Mouse (Mus musculus) MEL (cell line): ENCODE results near the gene Epha10. TPM values are rescaled to one million over a fixed set of nuclear protein-coding genes. Genes with fewer than 3 reads are reported as not detected.

Experiments
- DNase-seq: peaks from one replicate; pipeline ENCODE4 v3.0.0; 2011; ENCODE audit warnings: low read depth, low spot score
- H3K27ac ChIP-seq: 2 replicates; pipeline ENCODE4 v1.5.1; 2012; ENCODE audit warnings: low read depth, mild to moderate bottlenecking, control low read depth, low read length, moderate library complexity; ENCODE audit not compliant: control insufficient read depth
- H3K27me3 ChIP-seq, 2 experiments: fragments of 150-350 bp in 1 of 2; sonication (generic) in 1 of 2; 2 replicates each; pipeline ENCODE4 v1.6.1; 2012; ENCODE audit warnings: low read length in 2 of 2, mild to moderate bottlenecking in 2 of 2, improper control_type of control experiment in 1 of 2, moderate library complexity in 1 of 2; ENCODE audit not compliant: insufficient read depth in 2 of 2, control insufficient read depth in 1 of 2
- H3K36me3 ChIP-seq, 2 experiments: 2 replicates each; pipeline ENCODE4 v1.6.1; 2012 to 2014; ENCODE audit warnings: low read length in 2 of 2, improper control_type of control experiment in 1 of 2, inconsistent platforms in 1 of 2, mild to moderate bottlenecking in 1 of 2; ENCODE audit not compliant: insufficient read depth in 2 of 2, control insufficient read depth in 1 of 2
- H3K4me1 ChIP-seq, 2 experiments: fragments of 150-350 bp in 1 of 2; sonication (generic) in 1 of 2; 2 replicates each; pipeline ENCODE4 v1.6.1; 2012; ENCODE audit warnings: low read length in 2 of 2, improper control_type of control experiment in 1 of 2, mild to moderate bottlenecking in 1 of 2; ENCODE audit not compliant: insufficient read depth in 2 of 2, control insufficient read depth in 1 of 2
- H3K4me3 ChIP-seq, 2 experiments: fragments of 150-350 bp in 1 of 2; sonication (generic) in 1 of 2; 2 replicates each; pipeline ENCODE4 v1.5.1; 2012; ENCODE audit warnings: low read depth in 2 of 2, low read length in 2 of 2, mild to moderate bottlenecking in 2 of 2, moderate library complexity in 2 of 2, control low read depth in 1 of 2, improper control_type of control experiment in 1 of 2; ENCODE audit not compliant: control insufficient read depth in 1 of 2, insufficient read depth in 1 of 2
- H3K79me2 ChIP-seq: 2 replicates; pipeline ENCODE4 v1.6.1; 2012; ENCODE audit warnings: mild to moderate bottlenecking, low read length, moderate library complexity; ENCODE audit not compliant: control insufficient read depth, poor library complexity, insufficient read depth
- H3K9ac ChIP-seq: 2 replicates; pipeline ENCODE4 v1.6.1; 2012; ENCODE audit warnings: low read depth, mild to moderate bottlenecking, control low read depth, low read length, moderate library complexity; ENCODE audit not compliant: control insufficient read depth, poor library complexity, severe bottlenecking
- H3K9me3 ChIP-seq: fragments of 150-350 bp; sonication (generic); replicated peaks from 2 replicates; pipeline ENCODE4 v1.6.1; 2012; ENCODE audit warnings: mild to moderate bottlenecking, low read length, improper control_type of control experiment, moderate library complexity; ENCODE audit not compliant: insufficient read depth
- CHD1 ChIP-seq: IDR thresholded peaks from 2 replicates; pipeline ENCODE4 v1.6.1; 2012; ENCODE audit warnings: low read depth, mild to moderate bottlenecking, inconsistent platforms, low read length, improper control_type of control experiment
- CHD2 ChIP-seq: IDR thresholded peaks from 2 replicates; pipeline ENCODE4 v1.6.1; 2011; ENCODE audit warnings: low read length, improper control_type of control experiment
- CTCF ChIP-seq, 3 experiments: IDR thresholded peaks in 2 of 3; conservative IDR thresholded peaks in 1 of 3; 2 replicates each; pipeline ENCODE4 v1.5.1; 2011 to 2012; ENCODE audit warnings: low read length in 3 of 3, low read depth in 2 of 3, mild to moderate bottlenecking in 2 of 3, improper control_type of control experiment in 1 of 3, inconsistent platforms in 1 of 3, mixed read lengths in 1 of 3, moderate library complexity in 1 of 3; ENCODE audit not compliant: control insufficient read depth in 1 of 3, insufficient read depth in 1 of 3, poor library complexity in 1 of 3, severe bottlenecking in 1 of 3
- ELF1 ChIP-seq: IDR thresholded peaks from 2 replicates; pipeline ENCODE4 v1.6.1; 2014; ENCODE audit warnings: low read depth, mild to moderate bottlenecking, inconsistent platforms, low read length, improper control_type of control experiment, moderate library complexity
- GATA1 ChIP-seq: IDR thresholded peaks from 2 replicates; pipeline ENCODE4 v1.6.1; 2011; ENCODE audit warnings: low read depth, low read length, improper control_type of control experiment
- HCFC1 ChIP-seq: IDR thresholded peaks from 2 replicates; pipeline ENCODE4 v1.6.1; 2012; ENCODE audit warnings: low read depth, mild to moderate bottlenecking, inconsistent platforms, low read length, improper control_type of control experiment, moderate library complexity
- KAT2A ChIP-seq: conservative IDR thresholded peaks from 2 replicates; pipeline ENCODE4 v1.6.1; 2012; ENCODE audit warnings: low read depth, low read length, improper control_type of control experiment, inconsistent platforms
- MAFK ChIP-seq: IDR thresholded peaks from 2 replicates; pipeline ENCODE4 v1.6.1; 2011; ENCODE audit warnings: low read depth, mild to moderate bottlenecking, low read length, improper control_type of control experiment, borderline replicate concordance
- MAX ChIP-seq: IDR thresholded peaks from 2 replicates; pipeline ENCODE4 v1.6.1; 2011; ENCODE audit warnings: low read length, improper control_type of control experiment
- MAZ ChIP-seq: IDR thresholded peaks from 2 replicates; pipeline ENCODE4 v1.6.1; 2012; ENCODE audit warnings: low read depth, mild to moderate bottlenecking, inconsistent platforms, low read length, improper control_type of control experiment
- MYC ChIP-seq: IDR thresholded peaks from 2 replicates; pipeline ENCODE4 v1.6.1; 2011; ENCODE audit warnings: low read depth, mild to moderate bottlenecking, low read length, improper control_type of control experiment, moderate library complexity
- POLR2AphosphoS2 ChIP-seq: IDR thresholded peaks from 2 replicates; pipeline ENCODE4 v1.6.1; 2011; ENCODE audit warnings: low read length, improper control_type of control experiment
- POLR2AphosphoS5 ChIP-seq: IDR thresholded peaks from 2 replicates; pipeline ENCODE4 v1.6.1; 2012; ENCODE audit warnings: low read depth, borderline replicate concordance, mild to moderate bottlenecking, inconsistent platforms, low read length, moderate library complexity, mixed read lengths
- RAD21 ChIP-seq: IDR thresholded peaks from 2 replicates; pipeline ENCODE4 v1.6.1; 2011; ENCODE audit warnings: mild to moderate bottlenecking, low read depth, low read length, improper control_type of control experiment
- SIN3A ChIP-seq: IDR thresholded peaks from 2 replicates; pipeline ENCODE4 v1.6.1; 2012; ENCODE audit warnings: low read length, improper control_type of control experiment, inconsistent platforms
- SMC3 ChIP-seq: IDR thresholded peaks from 2 replicates; pipeline ENCODE4 v1.6.1; 2011; ENCODE audit warnings: low read depth, low read length, improper control_type of control experiment
- TBP ChIP-seq: IDR thresholded peaks from 2 replicates; pipeline ENCODE4 v1.8.0; 2011; ENCODE audit warnings: low read depth, low read length, improper control_type of control experiment
- TCF12 ChIP-seq: IDR thresholded peaks from 2 replicates; pipeline ENCODE4 v1.6.1; 2014; ENCODE audit warnings: low read depth, mild to moderate bottlenecking, inconsistent platforms, low read length, improper control_type of control experiment, moderate library complexity
- UBTF ChIP-seq: IDR thresholded peaks from 2 replicates; pipeline ENCODE4 v1.6.1; 2012; ENCODE audit warnings: low read depth, mild to moderate bottlenecking, inconsistent platforms, low read length, improper control_type of control experiment, moderate library complexity, borderline replicate concordance; ENCODE audit not compliant: insufficient read depth
- USF1 ChIP-seq: IDR thresholded peaks from 2 replicates; pipeline ENCODE4 v1.6.1; 2014; ENCODE audit warnings: low read depth, mild to moderate bottlenecking, inconsistent platforms, low read length, improper control_type of control experiment, moderate library complexity
- ZC3H11A ChIP-seq: IDR thresholded peaks from 2 replicates; pipeline ENCODE4 v1.6.1; 2012; ENCODE audit warnings: low read depth, mild to moderate bottlenecking, inconsistent platforms, low read length, improper control_type of control experiment
- ZKSCAN1 ChIP-seq: IDR thresholded peaks from 2 replicates; pipeline ENCODE4 v1.6.1; 2012; ENCODE audit warnings: low read depth, mild to moderate bottlenecking, inconsistent platforms, low read length, improper control_type of control experiment, moderate library complexity
- ZNF384 ChIP-seq: IDR thresholded peaks from 2 replicates; pipeline ENCODE4 v1.6.1; 2012; ENCODE audit warnings: low read depth, mild to moderate bottlenecking, inconsistent platforms, low read length, improper control_type of control experiment
- polyA plus RNA-seq, 2 experiments: library from polyadenylated mRNA; stranded (reverse) in 1 of 2; unstranded in 1 of 2; fragments of >175 nt in 1 of 2; fragments of >200 nt in 1 of 2; gene quantifications; 2 replicates each; pipeline versions ENCODE4 v1.2.1 to v1.2.4; 2012; ENCODE audit warnings: low replicate concordance in 2 of 2, low read depth in 1 of 2; ENCODE audit not compliant: insufficient read length in 2 of 2, insufficient read depth in 1 of 2, missing spikeins in 1 of 2
- total RNA-seq: library from RNA; depleted of rRNA; stranded (reverse); fragments of 300-350 nt; gene quantifications from 2 replicates; pipeline ENCODE4 v1.2.3, GENCODE M21; 2012

The Epha10 gene
- total and polyA plus RNA-seq, 3 experiments = not detected

GRCm38 (mm10) chr4:124894508-124895428, 14.1 kb downstream of the Epha10 start:
- TF ChIP-seq GATA1 (no peak), CHD1 (no peak), ZC3H11A (no peak), USF1 (no peak), CTCF (IDR thresholded peaks at IDR 0.05 in 2 of 3, conservative IDR thresholded peaks at IDR 0.05 in 1 of 3; ENCODE audit: control insufficient read depth in 1 of 3, insufficient read depth in 1 of 3, low read depth in 2 of 3, low read length in 3 of 3, poor library complexity in 1 of 3, severe bottlenecking in 1 of 3) (no peak), ELF1 (no peak), RAD21 (no peak), ZKSCAN1 (no peak), KAT2A (no peak), TCF12 (no peak), TBP (no peak), POLR2AphosphoS2 (no peak), HCFC1 (no peak)

DNA sequence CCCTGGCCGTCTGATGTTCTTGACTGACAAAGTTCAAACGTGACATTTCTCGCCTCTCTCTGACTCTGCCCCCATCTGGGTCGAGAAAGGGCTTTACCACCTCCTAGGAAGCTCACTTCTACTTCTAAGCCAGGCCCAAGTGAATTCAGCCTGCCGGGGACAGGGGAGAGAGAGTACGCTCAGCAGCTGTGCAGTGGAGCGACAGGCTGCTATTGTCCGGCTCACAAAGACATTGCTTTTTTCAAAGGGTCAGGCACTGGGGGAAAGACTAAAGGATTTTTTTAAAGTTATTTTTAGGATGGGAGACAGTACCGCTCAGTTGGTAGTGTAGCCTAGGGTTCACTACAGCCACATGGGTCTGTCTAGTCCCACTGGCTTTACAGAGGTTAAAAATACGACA, 17.7 kb downstream of the Epha10 start:
- Histone ChIP-seq H3K4me1 (no peaks in the 10 kb centered on the region), H3K79me2 (no peaks in the 10 kb centered on the region), H3K9ac (no peak overlapping the region), H3K9me3 (no peaks in the 10 kb centered on the region), H3K27ac (no peak overlapping the region), H3K36me3 (no peaks in the 10 kb centered on the region), H3K4me3 (no peak overlapping the region), H3K27me3 (no peaks in the 10 kb centered on the region)
- DNase-seq = no peak
- no peak for TF ChIP-seq MYC
- TF ChIP-seq MAZ = no peak
- TF ChIP-seq POLR2AphosphoS2 = no peak
- TF ChIP-seq SIN3A = no peak
- no peak for TF ChIP-seq SMC3
- no peak for TF ChIP-seq ZNF384
- TF ChIP-seq MAFK = no peak
- no peak for TF ChIP-seq ZC3H11A
- TF ChIP-seq USF1 = no peak
- TF ChIP-seq KAT2A = no peak
- no peak for TF ChIP-seq MAX
- no peak for TF ChIP-seq TCF12
- TF ChIP-seq CHD2 = no peak
- no peak for TF ChIP-seq UBTF
- no peak for TF ChIP-seq POLR2AphosphoS5

More at GRCm38 (mm10) chr4:124894508-124895428, 14.1 kb downstream of the Epha10 start:
- H3K36me3 ChIP-seq = no peaks in the 10 kb centered on the region
- H3K9ac ChIP-seq = no peak overlapping the region
- no peak overlapping the region for H3K27ac ChIP-seq
- DNase-seq = no peak
- H3K4me3 ChIP-seq = no peak overlapping the region
- H3K4me1 ChIP-seq = no peaks in the 10 kb centered on the region
- H3K27me3 ChIP-seq = peaks cover 0 to 2% of the 10 kb centered on the region in 2 experiments; a peak in 1 of 4 replicates
- H3K79me2 ChIP-seq = no peaks in the 10 kb centered on the region
- H3K9me3 ChIP-seq = no peaks in the 10 kb centered on the region
